Mouse (Mus musculus): ENCODE measurements around the gene Chrnb1. TPM values are rescaled to one million over a fixed set of nuclear protein-coding genes. Genes with fewer than 3 reads are reported as not detected.

Gene Chrnb1
- polyA plus RNA-seq (2021; fragmentation: Nextera tagmentation) = 0.17 and 0.19 TPM in 2 replicates
- long read RNA-seq, experiment 1, partial matches to known transcripts = 2 of 3 reads
- long read RNA-seq, experiment 1, other reads (novel, unspliced or antisense) = 1 of 3 reads
- long read RNA-seq, experiment 2 = 0 reads

DNA sequence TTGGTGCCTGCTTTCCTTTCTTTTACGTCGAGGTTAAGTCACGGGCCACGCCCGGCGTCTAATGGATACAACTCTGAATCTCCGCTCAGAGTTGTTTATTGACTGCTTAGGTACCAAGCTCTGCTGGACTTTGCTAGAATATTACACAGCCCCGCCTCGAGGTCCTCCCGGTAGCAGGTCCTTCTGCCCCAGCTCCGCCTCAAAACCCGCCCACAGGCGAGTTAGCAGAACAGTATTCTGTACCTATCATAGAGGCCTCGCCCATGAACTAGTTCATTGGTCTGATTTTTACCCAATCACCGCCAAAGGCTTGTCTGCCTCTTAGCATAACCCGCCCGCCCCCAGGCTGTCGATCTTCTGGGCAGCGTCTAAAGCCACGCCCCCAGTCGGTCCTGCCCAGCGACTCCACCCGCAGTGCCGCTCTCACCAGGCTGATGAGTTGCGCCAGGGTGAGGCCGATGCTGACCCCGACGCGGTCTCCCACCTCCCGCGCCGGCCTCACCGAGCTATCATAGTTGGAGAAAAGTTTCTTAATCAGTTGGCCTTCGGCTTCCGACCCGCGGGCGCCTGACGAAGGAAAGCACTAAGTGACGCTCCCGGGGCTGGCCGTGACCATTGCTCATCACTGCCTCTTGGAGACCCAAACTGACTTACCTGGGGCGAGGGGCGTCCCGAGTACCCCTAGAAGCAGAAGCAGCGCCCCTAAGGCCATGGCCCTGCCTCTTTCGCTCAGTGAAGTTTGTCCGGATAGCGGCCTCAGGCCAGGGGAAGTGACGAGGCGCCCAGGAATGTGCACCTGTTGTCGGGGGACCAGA is at the start of gene Chrnb1:
TSS of gene Chrnb1 (minus strand) at position 776 of the 815 bp plus-strand sequence.

DNA sequence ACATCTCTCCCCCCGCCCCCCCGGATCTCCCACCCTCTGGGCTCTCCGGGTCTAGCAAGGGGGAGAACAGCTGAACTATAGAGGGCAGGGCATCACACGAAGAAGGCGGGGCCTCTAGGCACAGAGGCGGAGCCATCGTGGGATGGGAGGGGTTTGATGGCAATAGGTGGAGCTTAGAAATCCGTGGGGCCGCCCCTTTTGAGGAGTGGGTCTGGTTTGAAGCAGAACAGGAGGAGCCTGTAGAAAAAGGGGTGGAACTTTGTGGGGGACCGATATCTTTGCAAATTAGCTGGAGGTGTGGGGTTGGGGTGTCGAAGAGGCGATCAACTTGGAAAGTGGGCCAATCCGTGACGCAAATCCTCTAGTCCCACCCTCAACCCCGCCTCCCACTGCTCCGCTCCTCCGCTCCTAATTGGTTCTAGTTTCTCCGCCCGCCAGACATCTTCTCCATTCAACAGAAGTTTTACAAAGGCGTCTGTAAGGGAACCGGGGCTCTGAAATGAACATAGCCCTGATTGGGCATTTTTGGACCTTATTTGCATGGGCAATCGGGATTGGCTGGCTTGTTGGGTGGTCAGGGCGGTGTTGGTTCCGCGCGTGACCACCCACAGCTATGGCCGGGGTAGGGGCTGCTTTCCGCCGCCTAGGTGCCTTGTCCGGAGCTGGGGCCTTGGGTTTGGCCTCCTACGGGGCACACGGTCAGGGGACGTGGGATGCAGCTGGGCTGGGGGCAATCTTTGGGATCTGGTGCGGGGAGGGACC is 42.4 kb upstream of the Chrnb1 start, which contains the start of gene Tmem256:
TSS of gene Tmem256 (plus strand) at position 563 of the 762 bp plus-strand sequence.

DNA sequence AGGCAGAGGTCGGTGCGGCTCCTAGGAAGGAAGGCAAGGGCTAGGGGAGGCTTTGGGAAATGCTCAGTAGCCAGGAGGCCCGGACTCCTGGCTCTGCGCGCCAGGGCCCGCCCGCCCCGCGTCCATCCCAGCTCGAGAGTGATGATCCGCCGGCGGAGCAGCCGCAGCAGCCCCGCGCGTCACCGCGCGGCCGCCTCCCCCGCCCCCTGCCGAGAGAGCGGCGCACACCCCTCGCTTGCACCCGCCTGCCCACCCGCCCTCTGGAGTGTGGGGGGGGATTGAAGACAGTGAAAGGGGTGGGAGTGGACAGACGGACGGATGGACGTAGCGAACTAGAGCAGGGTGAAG is 41.8 kb upstream of the Chrnb1 start, which contains the start of gene Nlgn2:
TSS of gene Nlgn2 (minus strand) at position 181 of the 348 bp plus-strand sequence.

DNA sequence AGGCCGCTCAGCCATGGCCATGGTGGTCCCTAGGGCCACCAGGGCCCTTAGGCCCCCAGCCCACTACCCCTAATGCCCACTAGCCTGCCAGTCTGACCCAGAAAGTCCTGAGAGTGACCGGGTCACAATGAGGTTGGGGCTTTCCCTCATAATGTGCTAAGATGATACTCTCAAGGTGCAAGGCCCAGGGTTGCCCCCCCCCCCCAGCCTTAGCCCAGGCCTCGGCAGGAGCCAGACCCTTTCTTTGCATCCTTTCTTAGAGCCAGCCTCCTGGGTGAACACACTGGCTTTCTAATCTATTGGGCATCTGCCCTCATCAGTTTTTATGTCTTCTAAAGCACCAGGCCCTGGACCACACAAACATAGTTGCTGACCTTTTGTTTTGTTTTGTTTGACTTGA is 26.3 kb upstream of the Chrnb1 start, which contains the start of gene Spem1:
TSS of gene Spem1 (minus strand) at position 101 of the 400 bp plus-strand sequence.

DNA sequence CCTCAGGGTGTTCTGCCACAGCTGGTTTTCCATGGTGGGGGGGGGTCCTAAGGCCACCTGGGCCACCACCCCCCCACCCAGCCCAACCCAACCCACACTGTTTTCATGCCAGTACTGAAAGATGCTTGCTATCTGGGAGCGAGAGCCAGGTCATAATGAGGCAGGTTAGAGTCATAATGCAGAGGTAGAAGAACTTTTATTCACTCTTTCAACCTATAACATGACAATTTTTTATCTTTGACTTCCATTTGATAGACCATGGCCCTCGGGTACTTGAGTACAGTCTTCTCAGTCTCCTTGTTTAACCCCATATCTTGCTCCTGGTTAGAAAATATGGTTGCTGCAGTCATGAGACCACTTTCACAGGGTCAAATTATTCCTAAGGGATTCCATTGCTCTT is 22.6 kb upstream of the Chrnb1 start, which contains the start of gene Spem2:
TSS of gene Spem2 (minus strand) at position 101 of the 400 bp plus-strand sequence.

DNA sequence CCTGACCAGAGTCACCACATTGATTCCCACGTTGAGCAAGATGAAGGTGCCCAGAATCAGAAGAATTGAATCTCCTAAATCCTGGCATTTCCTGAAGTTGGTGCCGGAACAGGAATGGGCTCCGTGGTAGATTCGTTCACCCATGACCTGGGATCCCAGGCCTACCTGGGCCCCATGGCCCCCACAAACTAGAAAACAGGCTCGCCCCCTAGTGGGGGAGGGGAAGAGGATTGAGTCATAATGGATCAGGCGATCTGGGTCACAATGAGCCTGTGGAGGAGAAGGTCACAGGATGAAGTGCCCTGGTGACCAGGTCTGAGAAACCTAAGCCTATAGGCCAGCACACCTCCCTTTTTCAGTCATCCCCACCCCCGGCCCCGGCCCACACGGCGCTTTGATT is 19.4 kb upstream of the Chrnb1 start, which contains the start of gene Gm39566:
TSS of gene Gm39566 (minus strand) at position 144 of the 400 bp plus-strand sequence.

DNA sequence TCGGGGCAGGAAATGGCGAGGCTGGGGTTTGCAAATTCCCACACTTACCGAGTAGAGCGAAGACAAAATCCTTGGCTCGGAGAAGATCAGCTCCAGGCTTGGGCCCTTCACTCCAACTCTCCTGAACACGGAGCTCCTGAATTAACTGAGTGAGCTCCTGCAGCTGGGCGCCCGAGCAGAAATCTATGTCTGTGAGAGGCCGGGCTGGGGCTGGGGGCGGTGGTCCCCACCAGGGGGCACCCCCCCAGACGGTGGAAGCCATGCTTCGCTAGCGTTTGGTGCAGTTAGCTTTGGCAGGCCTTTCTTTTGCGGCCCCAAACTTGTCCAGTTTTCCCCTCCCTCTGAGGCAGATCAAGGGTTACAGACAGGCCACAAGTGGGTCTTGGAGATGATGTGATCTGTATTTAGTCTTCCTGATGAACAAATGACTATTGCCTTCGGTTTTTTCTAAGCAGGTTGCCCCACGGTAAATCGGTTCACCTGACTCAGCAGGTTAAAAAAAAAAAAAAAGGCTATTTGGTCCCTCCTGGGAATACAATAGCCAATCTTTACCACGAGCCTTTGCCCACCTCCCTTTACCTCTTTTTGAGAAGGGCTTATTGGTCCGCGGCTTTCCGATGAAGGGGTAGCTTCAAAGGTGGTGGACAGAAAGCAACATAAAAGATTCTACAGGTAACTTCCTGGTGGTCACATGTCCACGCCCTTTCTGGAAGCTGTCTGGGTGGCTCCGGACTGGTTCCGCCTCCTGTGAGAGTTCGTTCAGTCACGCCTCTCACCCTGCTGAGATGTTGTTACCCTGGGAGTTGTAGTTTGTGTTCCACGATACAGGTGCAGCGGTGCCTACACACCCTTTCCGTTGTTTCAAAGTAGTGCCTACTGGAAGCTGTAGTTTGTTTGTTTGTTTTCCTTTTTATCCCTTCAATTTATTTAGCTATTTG is 9.5 kb upstream of the Chrnb1 start, which contains the start of gene Tmem102:
TSS of gene Tmem102 (minus strand) at position 653 of the 938 bp plus-strand sequence.

DNA sequence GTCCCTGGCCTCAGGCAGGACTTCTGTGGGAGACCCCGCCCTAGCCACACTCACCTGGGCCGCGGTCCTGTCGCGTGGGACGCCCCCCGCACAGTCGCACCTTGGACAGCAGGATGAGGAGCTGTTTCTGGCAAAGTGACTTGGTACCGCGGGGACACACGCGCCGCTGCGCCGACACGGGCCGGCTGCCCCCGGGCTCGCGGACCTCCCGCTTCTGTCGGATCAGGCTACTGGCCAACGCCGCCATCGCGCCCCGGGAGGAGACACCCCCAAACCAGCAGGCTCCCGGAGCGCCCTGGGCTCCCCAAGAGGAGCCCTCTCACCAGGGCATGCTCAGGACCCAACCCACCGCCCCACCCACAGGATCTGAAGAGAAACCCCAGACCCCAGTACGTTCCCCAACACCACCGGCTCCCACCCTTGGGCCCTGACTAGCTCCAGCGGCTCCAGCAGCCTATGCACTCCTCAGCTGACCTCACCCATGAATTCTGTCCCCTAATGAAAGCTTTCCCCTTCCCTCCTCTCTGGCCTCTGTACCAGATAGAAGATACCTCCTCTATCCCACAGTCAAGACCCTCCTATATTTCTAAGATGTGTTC is 5.7 kb upstream of the Chrnb1 start, which contains the start of gene Fgf11:
TSS of gene Fgf11 (minus strand) at position 479 of the 599 bp plus-strand sequence.

DNA sequence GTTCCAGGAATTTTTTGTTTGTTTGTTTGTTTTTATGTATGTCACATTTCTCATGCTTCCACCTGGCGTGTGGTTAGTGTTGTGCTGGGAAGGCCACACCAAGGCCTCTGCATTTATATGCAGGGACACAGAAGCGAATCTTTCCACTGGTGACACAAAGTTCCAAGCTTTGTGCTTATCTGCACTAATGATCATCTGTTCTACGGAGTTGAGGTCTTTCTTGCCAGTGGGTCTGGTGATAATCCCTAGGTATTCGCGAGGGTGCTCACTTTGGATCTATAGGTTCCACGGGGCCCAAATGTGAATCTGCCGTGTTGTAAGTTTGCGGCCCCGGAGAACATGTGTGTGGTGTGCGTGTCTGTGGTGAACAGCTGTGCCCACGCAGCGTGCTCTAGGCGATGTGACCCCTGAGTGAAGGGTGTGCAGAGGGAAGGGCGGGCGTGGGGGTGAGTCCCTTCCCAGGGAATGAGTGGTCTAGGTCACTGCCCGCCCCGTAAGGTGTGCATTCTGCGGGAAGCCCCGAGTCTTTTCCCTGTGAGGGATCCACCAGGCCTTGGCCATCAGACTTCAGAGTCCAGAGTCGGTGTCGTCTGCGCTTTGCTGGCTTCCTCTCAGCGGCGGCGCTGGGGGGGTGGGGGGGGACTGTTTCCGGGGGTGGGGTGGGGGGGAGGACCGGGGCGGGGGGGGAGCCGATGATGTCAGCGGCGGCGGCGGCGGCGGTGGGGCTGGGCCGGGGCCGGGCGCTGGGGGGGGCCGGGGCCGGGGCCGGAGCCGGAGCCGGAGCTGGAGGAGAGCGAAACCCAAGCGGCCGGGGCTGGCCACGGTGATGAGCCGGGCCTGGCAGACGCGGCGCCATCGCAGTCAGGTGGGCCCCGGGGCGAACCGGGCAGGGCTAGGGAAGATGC is 30.3 kb downstream of the Chrnb1 start, which contains the start of gene Zbtb4:
TSS of gene Zbtb4 (plus strand) at position 692 of the 905 bp plus-strand sequence.

DNA sequence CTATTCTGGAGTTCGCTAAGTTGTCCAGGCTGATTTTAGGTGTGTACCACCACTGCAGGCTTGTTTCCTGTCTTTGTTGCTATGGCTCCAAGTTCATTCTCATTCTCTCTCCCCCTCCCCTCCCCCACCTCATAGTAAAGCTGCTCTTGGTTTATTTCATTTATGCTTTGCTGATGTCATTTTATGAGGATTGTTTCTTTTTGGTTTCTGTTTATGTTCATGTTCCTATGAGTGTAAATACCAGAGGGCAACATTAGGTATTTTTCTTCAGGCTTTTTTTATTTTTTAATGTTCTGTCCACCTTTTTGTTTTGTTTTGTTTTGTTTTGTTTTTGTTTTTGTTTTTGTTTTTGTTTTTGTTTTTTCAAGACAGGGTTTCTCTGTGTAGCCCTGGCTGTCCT is 33.9 kb downstream of the Chrnb1 start, which contains the start of gene Slc35g3:
TSS of gene Slc35g3 (minus strand) at position 101 of the 400 bp plus-strand sequence.

DNA sequence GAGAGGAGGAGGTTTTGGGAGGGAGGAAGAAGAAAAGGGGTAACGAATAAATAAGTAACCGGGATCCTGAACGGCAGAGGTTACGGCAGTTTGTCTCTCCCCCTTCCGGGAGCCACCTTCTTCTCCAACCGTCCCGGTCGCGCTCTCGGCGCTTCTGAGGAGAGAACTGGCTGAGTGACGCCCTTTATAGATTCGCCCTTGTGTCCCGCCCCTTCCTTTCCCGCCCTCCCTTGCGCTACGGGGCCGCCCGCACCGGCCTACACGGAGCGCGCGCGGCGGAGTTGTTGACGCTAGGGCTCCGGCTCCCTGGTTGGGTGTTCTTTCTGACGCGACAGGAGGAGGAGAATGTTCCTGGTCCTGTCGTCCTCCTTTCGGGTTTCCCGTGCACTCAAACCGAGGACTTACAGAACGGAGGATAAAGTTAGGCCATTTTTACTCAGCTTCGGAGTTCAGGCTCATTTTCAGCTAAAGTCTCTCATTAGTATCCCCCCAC is 37.2 kb downstream of the Chrnb1 start, which contains the start of gene Polr2a:
TSS of gene Polr2a (minus strand) at position 160 of the 493 bp plus-strand sequence.

Other genes with a start within 250 kb of the Chrnb1 start
- 0.19 and 0.56 TPM in 2 replicates for gene Dnah2, start 246.8 kb downstream of the Chrnb1 start, polyA plus RNA-seq (2021; fragmentation: Nextera tagmentation)
- gene Efnb3, start 235.7 kb downstream of the Chrnb1 start, polyA plus RNA-seq (2021; fragmentation: Nextera tagmentation) = 14.0 and 33.2 TPM in 2 replicates
- gene Wrap53, start 215.7 kb downstream of the Chrnb1 start, polyA plus RNA-seq (2021; fragmentation: Nextera tagmentation) = 11.1 and 12.9 TPM in 2 replicates
- 20.2 and 20.9 TPM in 2 replicates for gene Trp53, start 215.6 kb downstream of the Chrnb1 start, polyA plus RNA-seq (2021; fragmentation: Nextera tagmentation)
- gene Atp1b2, start 190.0 kb downstream of the Chrnb1 start, polyA plus RNA-seq (2021; fragmentation: Nextera tagmentation) = 153 and 269 TPM in 2 replicates
- not detected in 2 replicates for gene Shbg, start 178.0 kb downstream of the Chrnb1 start, polyA plus RNA-seq (2021; fragmentation: Nextera tagmentation)
- 13.9 and 15.2 TPM in 2 replicates for gene Sat2, start 173.9 kb downstream of the Chrnb1 start, polyA plus RNA-seq (2021; fragmentation: Nextera tagmentation)
- gene Fxr2, start 163.0 kb downstream of the Chrnb1 start, polyA plus RNA-seq (2021; fragmentation: Nextera tagmentation) = 6.9 and 10.3 TPM in 2 replicates
- gene Sox15, start 140.6 kb downstream of the Chrnb1 start, polyA plus RNA-seq (2021; fragmentation: Nextera tagmentation) = 0.36 TPM in 1 of 2 replicates, not detected in the other
- gene Mpdu1, start 133.3 kb downstream of the Chrnb1 start, polyA plus RNA-seq (2021; fragmentation: Nextera tagmentation) = 87.7 and 102 TPM in 2 replicates
- 18.2 and 20.8 TPM in 2 replicates for gene Cd68, start 129.8 kb downstream of the Chrnb1 start, polyA plus RNA-seq (2021; fragmentation: Nextera tagmentation)
- 163 and 212 TPM in 2 replicates for gene Eif4a1, start 123.5 kb downstream of the Chrnb1 start, polyA plus RNA-seq (2021; fragmentation: Nextera tagmentation)
- 16.2 and 20.9 TPM in 2 replicates for gene Senp3, start 113.9 kb downstream of the Chrnb1 start, polyA plus RNA-seq (2021; fragmentation: Nextera tagmentation)
- 3.5 and 3.8 TPM in 2 replicates for gene Tnfsf13, start 110.2 kb downstream of the Chrnb1 start, polyA plus RNA-seq (2021; fragmentation: Nextera tagmentation)
- gene Tnfsf12, start 100.1 kb downstream of the Chrnb1 start, polyA plus RNA-seq (2021; fragmentation: Nextera tagmentation) = 3.3 and 11.2 TPM in 2 replicates
- 3.0 and 5.7 TPM in 2 replicates for gene Tnfsfm13, start 99.8 kb downstream of the Chrnb1 start, polyA plus RNA-seq (2021; fragmentation: Nextera tagmentation)
- gene Polr2a, start 37.3 kb downstream of the Chrnb1 start, polyA plus RNA-seq (2021; fragmentation: Nextera tagmentation) = 3.9 and 7.0 TPM in 2 replicates
- gene Slc35g3, start 34.0 kb downstream of the Chrnb1 start, polyA plus RNA-seq (2021; fragmentation: Nextera tagmentation) = not detected in 2 replicates
- gene Zbtb4, start 30.0 kb downstream of the Chrnb1 start, polyA plus RNA-seq (2021; fragmentation: Nextera tagmentation) = 6.7 and 9.8 TPM in 2 replicates
- gene Fgf11, start 5.9 kb upstream of the Chrnb1 start, polyA plus RNA-seq (2021; fragmentation: Nextera tagmentation) = 2.3 and 2.7 TPM in 2 replicates
- 0.39 and 0.40 TPM in 2 replicates for gene Tmem102, start 9.7 kb upstream of the Chrnb1 start, polyA plus RNA-seq (2021; fragmentation: Nextera tagmentation)
- gene Gm39566, start 19.4 kb upstream of the Chrnb1 start, polyA plus RNA-seq (2021; fragmentation: Nextera tagmentation) = not detected in 2 replicates
- not detected in 2 replicates for gene Spem2, start 22.5 kb upstream of the Chrnb1 start, polyA plus RNA-seq (2021; fragmentation: Nextera tagmentation)
- gene Spem1, start 26.2 kb upstream of the Chrnb1 start, polyA plus RNA-seq (2021; fragmentation: Nextera tagmentation) = not detected in 2 replicates
- 12.4 and 16.8 TPM in 2 replicates for gene Nlgn2, start 41.8 kb upstream of the Chrnb1 start, polyA plus RNA-seq (2021; fragmentation: Nextera tagmentation)
- gene Tmem256, start 42.6 kb upstream of the Chrnb1 start, polyA plus RNA-seq (2021; fragmentation: Nextera tagmentation) = 510 and 573 TPM in 2 replicates
- gene Plscr3, start 50.4 kb upstream of the Chrnb1 start, polyA plus RNA-seq (2021; fragmentation: Nextera tagmentation) = 4.0 and 11.7 TPM in 2 replicates
- gene Tnk1, start 62.8 kb upstream of the Chrnb1 start, polyA plus RNA-seq (2021; fragmentation: Nextera tagmentation) = 0.08 TPM in 1 of 2 replicates, not detected in the other
- gene Tmem95, start 82.1 kb upstream of the Chrnb1 start, polyA plus RNA-seq (2021; fragmentation: Nextera tagmentation) = not detected in 2 replicates
- 0.42 and 0.43 TPM in 2 replicates for gene Kctd11, start 85.5 kb upstream of the Chrnb1 start, polyA plus RNA-seq (2021; fragmentation: Nextera tagmentation)
- gene Acap1, start 99.6 kb upstream of the Chrnb1 start, polyA plus RNA-seq (2021; fragmentation: Nextera tagmentation) = not detected in 2 replicates
- 0.20 and 0.37 TPM in 2 replicates for gene 2810408A11Rik, start 105.0 kb upstream of the Chrnb1 start, polyA plus RNA-seq (2021; fragmentation: Nextera tagmentation)
- gene Neurl4, start 105.1 kb upstream of the Chrnb1 start, polyA plus RNA-seq (2021; fragmentation: Nextera tagmentation) = 8.7 and 12.8 TPM in 2 replicates
- 19.7 and 23.9 TPM in 2 replicates for gene Gps2, start 117.9 kb upstream of the Chrnb1 start, polyA plus RNA-seq (2021; fragmentation: Nextera tagmentation)
- 765 and 797 TPM in 2 replicates for gene Eif5a, start 126.0 kb upstream of the Chrnb1 start, polyA plus RNA-seq (2021; fragmentation: Nextera tagmentation)
- gene Ybx2, start 139.9 kb upstream of the Chrnb1 start, polyA plus RNA-seq (2021; fragmentation: Nextera tagmentation) = 0.92 TPM in 1 of 2 replicates, not detected in the other
- gene Slc2a4, start 152.2 kb upstream of the Chrnb1 start, polyA plus RNA-seq (2021; fragmentation: Nextera tagmentation) = 0.61 and 0.64 TPM in 2 replicates
- gene Cldn7, start 168.8 kb upstream of the Chrnb1 start, polyA plus RNA-seq (2021; fragmentation: Nextera tagmentation) = not detected in 2 replicates
- 16.4 and 21.9 TPM in 2 replicates for gene Ctdnep1, start 185.2 kb upstream of the Chrnb1 start, polyA plus RNA-seq (2021; fragmentation: Nextera tagmentation)
- gene Elp5, start 186.6 kb upstream of the Chrnb1 start, polyA plus RNA-seq (2021; fragmentation: Nextera tagmentation) = 112 and 113 TPM in 2 replicates
- 291 and 457 TPM in 2 replicates for gene Gabarap, start 195.2 kb upstream of the Chrnb1 start, polyA plus RNA-seq (2021; fragmentation: Nextera tagmentation)
- 9.2 and 18.6 TPM in 2 replicates for gene Phf23, start 199.8 kb upstream of the Chrnb1 start, polyA plus RNA-seq (2021; fragmentation: Nextera tagmentation)
- gene Dvl2, start 204.7 kb upstream of the Chrnb1 start, polyA plus RNA-seq (2021; fragmentation: Nextera tagmentation) = 1.6 and 4.0 TPM in 2 replicates
- gene Acadvl, start 219.5 kb upstream of the Chrnb1 start, polyA plus RNA-seq (2021; fragmentation: Nextera tagmentation) = 40.5 and 55.2 TPM in 2 replicates
- 50.8 and 69.9 TPM in 2 replicates for gene Dlg4, start 221.0 kb upstream of the Chrnb1 start, polyA plus RNA-seq (2021; fragmentation: Nextera tagmentation)

Data from left cerebral cortex, adult 6 months (tissue).